18 mouse cellular contexts compared by ENCODE assay signal in the genomic region with DNA sequence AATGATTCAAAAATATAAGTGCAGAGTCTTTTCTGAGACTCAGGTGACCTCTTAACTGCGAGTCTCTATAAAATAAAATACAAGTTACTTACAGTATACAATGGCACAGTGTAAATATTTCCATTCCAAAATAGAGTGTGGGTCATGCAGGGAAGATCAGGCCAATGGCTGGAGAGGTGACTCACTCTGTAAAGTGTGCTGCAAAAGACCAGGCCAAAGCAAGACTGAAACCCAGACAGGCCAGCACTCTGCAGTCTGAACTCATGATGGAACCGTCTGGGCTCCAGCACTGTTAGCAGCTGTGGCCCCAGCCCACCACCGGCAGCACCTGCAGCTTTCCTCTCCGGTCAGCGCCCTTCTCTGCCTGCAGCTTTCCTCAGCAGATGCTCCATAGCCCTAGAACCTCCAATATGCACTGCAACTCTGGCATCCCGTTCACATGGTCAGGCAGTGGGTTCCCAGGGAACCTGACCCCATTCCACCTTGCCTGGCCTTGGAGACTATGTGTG. TPM values are rescaled to one million over a fixed set of nuclear protein-coding genes. Genes with fewer than 3 reads are reported as not detected.
"Had no signal": no experiment of that assay in that cellular context is flagged by ENCODE, and none has a peak within 500 bp of the region (broad histone marks: within the 10 kb centered on the region; RNA-seq: fewer than 3 reads in every experiment).

No protein-coding gene starts in this region.

- ATAC-seq: lung, postnatal 0 days had no signal

- H3K27me3 ChIP-seq: liver, embryonic 15.5 days; neural tube, embryonic 12.5 days; stomach, embryonic 15.5 days had no signal

- DNase-seq: kidney, postnatal 10 days; kidney, postnatal 4 days; left cerebral cortex, postnatal 4 days; lung, adult 2 months; lung, postnatal 4 days; midbrain, embryonic 14.5 days; retina, postnatal 1 day; right cerebral cortex, postnatal 14 days; thymus, adult 2 months; thymus, postnatal 25 days had no signal

- H3K4me3 ChIP-seq: liver, embryonic 15.5 days; midbrain, embryonic 10.5 days; neural tube, embryonic 12.5 days; stomach, embryonic 15.5 days had no signal

- H3K9ac ChIP-seq: liver, embryonic 15.5 days; neural tube, embryonic 12.5 days; stomach, embryonic 15.5 days had no signal

- H3K36me3 ChIP-seq: liver, embryonic 15.5 days; midbrain, embryonic 10.5 days; neural tube, embryonic 12.5 days; stomach, embryonic 15.5 days had no signal

- H3K27ac ChIP-seq: liver, embryonic 15.5 days; midbrain, embryonic 10.5 days; neural tube, embryonic 12.5 days; stomach, embryonic 15.5 days had no signal

- H3K4me2 ChIP-seq: liver, embryonic 11.5 days; liver, embryonic 15.5 days; neural tube, embryonic 12.5 days; stomach, embryonic 15.5 days had no signal

- H3K9me3 ChIP-seq: liver, embryonic 15.5 days; midbrain, embryonic 10.5 days; neural tube, embryonic 12.5 days; stomach, embryonic 15.5 days had no signal

RNA-seq across cellular contexts. Expression of a gene that starts 30.6 kb away (rescaled TPM):
- total RNA-seq: megakaryocyte, adult 5-6 weeks had no signal

RNA-seq across cellular contexts. Expression of a gene that starts 40.4 kb away (rescaled TPM):
- total RNA-seq: megakaryocyte, adult 5-6 weeks; neutrophil, adult 5-6 weeks had no signal
- polyA plus RNA-seq: liver, embryonic 15.5 days; lung, adult 2 months; lung, postnatal 0 days had no signal
